Mouse (Mus musculus) spleen, adult 2 months (tissue): ENCODE results near the gene Tex38. TPM values are rescaled to one million over a fixed set of nuclear protein-coding genes. Genes with fewer than 3 reads are reported as not detected.

Experiments used
- DNase-seq, 2 experiments: peaks; one replicate each; pipeline versions ENCODE4 v3.0.0 to v3.0.0-alpha.2; 2012 to 2021; ENCODE audit warnings: low spot score in 2 of 2, low read depth in 1 of 2
- H3K27ac ChIP-seq: fragments of 200-500 bp; 2 replicates; pipeline ENCODE4 v1.5.1; 2012; ENCODE audit warnings: low read length, inconsistent platforms; ENCODE audit not compliant: insufficient read depth
- H3K27me3 ChIP-seq: fragments of 200-500 bp; 2 replicates; pipeline ENCODE4 v1.6.1; 2012; ENCODE audit warnings: mild to moderate bottlenecking, moderate library complexity, low read length, inconsistent platforms; ENCODE audit not compliant: control insufficient read depth, insufficient read depth
- H3K36me3 ChIP-seq: fragments of 200-500 bp; 2 replicates; pipeline ENCODE4 v1.6.1; 2012; ENCODE audit warnings: mild to moderate bottlenecking, low read length, inconsistent platforms; ENCODE audit not compliant: control insufficient read depth, insufficient read depth
- H3K4me1 ChIP-seq: fragments of 200-500 bp; 2 replicates; pipeline ENCODE4 v1.6.1; 2011; ENCODE audit warnings: inconsistent platforms; ENCODE audit not compliant: control insufficient read depth, insufficient read depth, insufficient read length
- H3K4me3 ChIP-seq: fragments of 200-500 bp; 2 replicates; pipeline ENCODE4 v1.5.1; 2011; ENCODE audit warnings: mild to moderate bottlenecking, inconsistent platforms; ENCODE audit not compliant: insufficient read depth, insufficient read length; ENCODE audit errors: extremely low read depth
- CTCF ChIP-seq: fragments of 200-500 bp; IDR thresholded peaks from 2 replicates; pipeline ENCODE4 v1.5.1; 2011; ENCODE audit warnings: mild to moderate bottlenecking, inconsistent platforms; ENCODE audit not compliant: insufficient read depth, insufficient read length, insufficient replicate concordance; ENCODE audit errors: extremely low read depth
- POLR2A ChIP-seq: fragments of 200-500 bp; IDR thresholded peaks from 2 replicates; pipeline ENCODE4 v1.6.1; 2011; ENCODE audit warnings: low read depth, low read length, inconsistent platforms
- WGBS: fragments of 180-500 bp; shearing (Covaris S2); methylation state at CpG from one replicate; pipeline ENCODE4 v1.1.7; 2018; 5-methylcytosine and 5-hydroxymethylcytosine counted together
- polyA plus RNA-seq: library from polyadenylated mRNA; depleted of rRNA; stranded (reverse); fragments of >200 nt; gene quantifications from 2 replicates; pipeline ENCODE4 v1.2.3, GENCODE M21; 2012

The Tex38 gene
- polyA plus RNA-seq, 1 experiment, result 0.14 TPM

DNA sequence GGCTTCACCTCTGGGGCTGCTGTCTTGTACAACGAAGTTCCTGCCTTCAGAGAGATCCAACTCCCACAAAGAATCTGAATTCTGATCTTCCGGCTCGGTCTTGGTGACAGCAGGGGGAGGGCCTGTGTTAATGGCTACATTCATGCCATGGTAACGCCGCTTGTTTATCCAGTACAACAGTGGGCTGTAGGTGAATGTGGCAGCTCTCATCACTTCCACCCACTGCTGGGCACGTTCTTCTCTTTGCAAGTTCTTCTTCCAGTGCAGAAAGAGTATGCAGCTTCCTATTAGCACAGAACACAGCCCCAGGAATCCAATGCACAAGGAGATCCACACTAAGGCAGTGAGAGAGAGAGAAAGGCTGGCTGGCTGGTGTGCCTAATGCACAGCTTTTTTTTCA is 549 bp downstream of the Tex38 start:
- no peak overlapping the region for H3K4me3 ChIP-seq
- H3K36me3 ChIP-seq, result peaks cover 2% of the 10 kb centered on the region; the same call in 1 of the 2 replicates
- H3K27me3 ChIP-seq, result no peaks in the 10 kb centered on the region
- no peaks in the 10 kb centered on the region for H3K4me1 ChIP-seq
- 63% methylated on average over 6 of the region's 6 CpGs for WGBS
- no peak overlapping the region for H3K27ac ChIP-seq
- no peak for DNase-seq
- TF ChIP-seq POLR2A, result no peak
- TF ChIP-seq CTCF, result no peak

DNA sequence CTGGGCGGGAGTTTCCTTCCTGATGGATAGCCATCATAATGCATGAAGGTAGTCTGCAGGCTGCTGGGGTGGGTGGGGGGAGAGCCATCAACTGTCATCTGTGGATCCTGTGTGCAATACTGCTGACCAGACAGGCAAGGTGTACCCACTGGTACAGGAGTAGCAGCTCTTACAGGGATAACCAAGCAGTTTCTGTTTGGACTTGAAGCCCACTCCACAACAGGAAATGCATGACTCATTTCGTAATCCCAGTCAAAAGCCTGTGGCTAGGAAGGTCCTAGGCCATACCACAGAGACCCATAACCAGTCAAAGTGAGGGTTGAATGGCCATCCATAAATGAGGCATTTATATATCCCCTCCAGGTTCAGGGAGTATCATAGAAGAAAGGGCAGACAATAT is 3.2 kb downstream of the Tex38 start:
- H3K4me1 ChIP-seq, result no peaks in the 10 kb centered on the region
- TF ChIP-seq CTCF, result no peak
- no peak for TF ChIP-seq POLR2A
- no peaks in the 10 kb centered on the region for H3K27me3 ChIP-seq
- no peak overlapping the region for H3K4me3 ChIP-seq
- no peak overlapping the region for H3K27ac ChIP-seq
- no peak for DNase-seq
- WGBS, result 96% methylated on average over 2 of the region's 2 CpGs
- peaks cover 10% of the 10 kb centered on the region for H3K36me3 ChIP-seq

DNA sequence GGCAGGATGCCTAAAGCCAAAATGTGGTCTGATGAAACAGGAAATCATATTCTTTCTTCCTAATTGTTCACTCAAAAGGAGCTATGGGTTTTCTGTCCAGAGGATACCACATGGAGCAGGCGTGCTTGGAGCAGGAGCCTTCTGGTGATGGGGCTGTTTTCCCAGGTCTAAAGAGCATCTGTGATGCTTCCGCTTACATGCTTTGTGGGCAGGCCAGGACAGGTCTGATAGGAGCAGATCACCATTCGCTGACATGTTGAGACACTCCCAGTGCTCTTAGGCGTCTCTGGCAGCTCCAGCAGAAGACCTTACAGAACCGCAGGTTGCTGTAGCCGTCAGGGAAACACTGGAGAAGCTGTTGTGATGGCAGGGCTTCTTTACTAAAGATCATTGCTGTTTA is 5.8 kb downstream of the Tex38 start:
- no peak for DNase-seq
- TF ChIP-seq CTCF (no peak), POLR2A (no peak)
- Histone ChIP-seq H3K27me3 (no peaks in the 10 kb centered on the region), H3K4me3 (no peak overlapping the region), H3K4me1 (no peaks in the 10 kb centered on the region), H3K27ac (no peak overlapping the region), H3K36me3 (peaks cover 13% of the 10 kb centered on the region)
- WGBS, result 88% methylated on average over 6 of the region's 6 CpGs

DNA sequence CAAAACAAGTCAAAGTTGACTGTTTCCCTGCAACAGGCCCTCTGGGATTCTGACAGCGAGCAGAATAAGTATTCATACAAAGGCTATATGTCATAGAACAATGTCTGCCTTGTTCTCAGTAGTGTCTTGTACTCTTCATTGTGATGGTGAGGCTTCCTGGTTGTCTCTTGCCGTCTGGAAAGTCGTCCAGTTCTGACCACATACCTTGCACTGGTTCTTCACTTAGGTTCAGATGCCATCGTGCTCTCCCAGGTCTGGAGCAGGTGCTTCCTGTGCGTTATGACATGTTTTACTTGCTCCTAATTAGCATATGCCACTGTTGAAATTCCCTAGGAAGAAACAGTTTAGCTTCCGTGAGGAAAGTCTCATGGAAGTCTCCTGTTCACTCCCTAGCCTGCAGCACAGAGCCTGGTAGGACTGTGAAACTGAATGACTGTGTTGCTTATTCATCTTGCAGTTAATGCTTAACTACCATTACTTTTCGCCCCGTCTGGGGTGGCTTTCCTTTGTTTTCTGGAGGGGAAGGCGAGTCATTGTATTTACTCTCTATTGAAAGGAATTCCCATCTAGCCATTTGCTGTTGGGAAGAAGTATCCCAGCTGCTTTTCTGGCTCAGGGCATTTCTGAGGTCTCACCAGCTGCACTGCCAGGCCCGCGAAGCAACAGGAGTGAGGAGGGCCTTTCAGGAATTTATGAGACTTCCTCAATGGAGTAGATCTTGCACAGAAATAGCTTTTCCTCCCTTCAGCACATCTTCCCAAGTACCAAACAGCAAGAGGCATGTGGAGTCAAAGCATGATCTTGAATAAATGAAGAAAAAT is 13.0 kb downstream of the Tex38 start:
- TF ChIP-seq POLR2A (no peak), CTCF (no peak)

DNA sequence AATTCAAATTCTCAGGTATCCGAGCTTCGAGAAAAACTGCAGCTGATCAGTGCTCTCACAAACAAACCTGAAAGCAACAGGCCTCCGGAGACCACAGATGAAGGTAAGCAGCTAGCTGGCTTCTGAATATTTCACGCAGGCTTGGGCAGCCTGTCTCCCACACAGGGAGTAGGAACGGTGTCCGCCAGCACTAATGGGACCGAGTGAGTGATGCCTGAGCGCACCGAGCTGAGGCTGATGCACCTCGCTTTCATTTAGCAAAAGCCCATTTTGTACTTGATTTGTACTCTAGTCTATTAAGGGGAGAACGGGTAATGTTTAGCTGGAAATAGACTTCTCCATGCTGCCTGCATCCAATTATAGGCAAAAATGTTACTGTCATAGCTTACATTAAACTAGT is 16.2 kb downstream of the Tex38 start:
- Histone ChIP-seq H3K27ac (no peak overlapping the region), H3K4me3 (no peak overlapping the region), H3K36me3 (peaks cover 34% of the 10 kb centered on the region), H3K4me1 (no peaks in the 10 kb centered on the region), H3K27me3 (no peaks in the 10 kb centered on the region)
- DNase-seq, result no peak
- TF ChIP-seq POLR2A, result no peak
- TF ChIP-seq CTCF, result no peak
- WGBS, result 95% methylated on average over 11 of the region's 11 CpGs

More for the DNA sequence above, 13.0 kb downstream of the Tex38 start:
- H3K36me3 ChIP-seq, result peaks cover 26% of the 10 kb centered on the region
- H3K4me3 ChIP-seq, result no peak overlapping the region
- no peaks in the 10 kb centered on the region for H3K4me1 ChIP-seq
- no peak overlapping the region for H3K27ac ChIP-seq
- no peaks in the 10 kb centered on the region for H3K27me3 ChIP-seq
- DNase-seq, result no peak
- 87% methylated on average over 11 of the region's 11 CpGs for WGBS

DNA sequence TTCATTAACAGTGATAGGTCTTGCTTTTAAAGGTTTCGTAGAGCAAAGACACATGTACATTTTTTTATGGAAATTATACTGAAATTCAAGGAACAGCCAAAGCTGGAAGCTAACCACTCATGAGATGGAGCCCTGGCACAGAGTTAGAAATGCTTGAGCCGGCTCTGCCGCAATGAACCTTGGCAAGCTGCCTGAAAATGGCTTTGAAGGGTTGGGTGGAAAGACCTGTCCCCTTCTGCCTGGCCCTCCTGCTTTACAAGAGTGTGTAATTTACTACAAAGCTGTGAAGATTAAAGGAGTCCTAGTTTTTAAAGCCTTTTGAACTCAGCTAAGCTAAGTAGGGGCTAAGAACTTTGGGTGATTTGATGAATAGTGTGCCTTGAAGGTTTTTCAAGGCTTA is 19.6 kb downstream of the Tex38 start:
- H3K4me1 ChIP-seq, result no peaks in the 10 kb centered on the region
- no peak for DNase-seq
- TF ChIP-seq CTCF (no peak), POLR2A (no peak)
- H3K27me3 ChIP-seq, result no peaks in the 10 kb centered on the region
- no peak overlapping the region for H3K27ac ChIP-seq
- 88% methylated on average over 3 of the region's 3 CpGs for WGBS
- H3K36me3 ChIP-seq, result peaks cover 33% of the 10 kb centered on the region
- H3K4me3 ChIP-seq, result no peak overlapping the region

DNA sequence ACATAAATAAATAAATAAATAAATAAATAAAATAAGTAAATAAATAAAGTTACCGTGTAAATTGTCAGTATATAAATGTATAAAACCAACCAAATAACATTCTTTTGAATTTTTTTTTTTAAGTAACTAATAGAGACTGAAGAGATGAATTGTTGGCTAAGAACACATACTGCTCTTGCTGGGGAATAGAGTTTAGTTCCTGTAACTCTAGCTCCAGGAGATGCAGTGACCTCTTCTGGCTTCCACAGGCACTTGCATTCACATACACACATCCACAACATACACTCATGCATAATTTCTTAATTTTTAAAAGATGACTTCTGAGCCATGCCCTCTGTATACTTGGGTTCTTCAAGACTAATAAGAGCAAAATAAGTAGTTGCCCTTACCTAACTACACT is 26.0 kb downstream of the Tex38 start:
- TF ChIP-seq POLR2A, result no peak
- no peak for TF ChIP-seq CTCF
- H3K36me3 ChIP-seq, result peaks cover 29% of the 10 kb centered on the region
- H3K27me3 ChIP-seq, result no peaks in the 10 kb centered on the region
- 98% methylated on average over 1 of the region's 1 CpGs for WGBS
- H3K4me3 ChIP-seq, result no peak overlapping the region
- no peak for DNase-seq
- no peaks in the 10 kb centered on the region for H3K4me1 ChIP-seq
- H3K27ac ChIP-seq, result no peak overlapping the region
